Mouse (Mus musculus) myocyte (in vitro differentiated cells): ENCODE data around the gene Aldh2.

Experiments
- CEBPB ChIP-seq: IDR thresholded peaks from 2 replicates; pipeline ENCODE4 v1.6.1; 2011; ENCODE audit warnings: mild to moderate bottlenecking, moderate library complexity; ENCODE audit not compliant: poor library complexity, insufficient read depth, severe bottlenecking
- MAX ChIP-seq: IDR thresholded peaks from one replicate; pipeline ENCODE4 v1.6.1; 2011; ENCODE audit warnings: low read depth, mild to moderate bottlenecking, control low read depth
- MYOD1 ChIP-seq, 3 experiments: IDR thresholded peaks; one replicate each; pipeline ENCODE4 v1.6.1; 2011; ENCODE audit warnings: control low read depth in 2 of 3, low read depth in 2 of 3, mild to moderate bottlenecking in 2 of 3, moderate library complexity in 1 of 3; ENCODE audit not compliant: insufficient read length in 2 of 3, control insufficient read depth in 1 of 3
- POLR2A ChIP-seq: IDR thresholded peaks from one replicate; pipeline ENCODE4 v1.6.1; 2011; ENCODE audit warnings: low read depth, mild to moderate bottlenecking, control low read depth, moderate library complexity; ENCODE audit not compliant: insufficient read length
- POLR2AphosphoS2 ChIP-seq: IDR thresholded peaks from one replicate; pipeline ENCODE4 v1.6.1; 2011; ENCODE audit warnings: low read depth, control low read depth; ENCODE audit not compliant: insufficient read length
- SRF ChIP-seq: IDR thresholded peaks from one replicate; pipeline ENCODE4 v1.6.1; 2011; ENCODE audit warnings: low read depth; ENCODE audit not compliant: control insufficient read depth, insufficient read length
- TCF12 ChIP-seq: IDR thresholded peaks from one replicate; pipeline ENCODE4 v1.6.1; 2011; ENCODE audit warnings: mild to moderate bottlenecking, control low read depth; ENCODE audit not compliant: poor library complexity, insufficient read depth, severe bottlenecking

DNA sequence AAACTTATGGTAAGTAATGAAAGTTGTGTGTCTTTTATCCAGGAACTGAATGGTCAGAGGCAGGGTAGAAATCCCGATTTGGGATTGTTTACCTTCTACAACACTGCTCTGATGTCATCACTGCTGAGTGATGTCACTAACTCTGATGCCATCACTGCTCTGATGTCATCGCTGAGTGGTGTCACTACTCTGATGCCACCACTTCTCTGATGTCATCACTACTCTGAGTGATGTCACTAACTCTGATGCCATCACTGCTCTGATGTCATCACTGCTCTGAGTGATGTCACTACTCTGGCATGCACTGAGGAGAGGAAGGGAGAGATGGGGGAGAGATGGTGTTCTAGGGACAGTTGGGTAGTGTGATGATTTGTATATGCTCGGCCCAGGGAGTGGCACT lies 31.2 kb downstream of the Aldh2 start:
- no peak for TF ChIP-seq POLR2A
- no peak for TF ChIP-seq SRF
- TF ChIP-seq CEBPB = no peak
- TF ChIP-seq TCF12 = no peak
- no peak for TF ChIP-seq MYOD1 (IDR thresholded peaks at IDR 0.05; ENCODE audit: control insufficient read depth in 1 of 3, insufficient read length in 2 of 3, low read depth in 2 of 3)
- no peak for TF ChIP-seq MAX
- no peak for TF ChIP-seq POLR2AphosphoS2
